Mouse (Mus musculus) left cerebral cortex, adult 2 months (tissue): ENCODE data around the gene Gpr1. TPM values are rescaled to one million over a fixed set of nuclear protein-coding genes. Genes with fewer than 3 reads are reported as not detected.
"Not testable (repeated sequence)": the region's sequence is repeated elsewhere in the genome, so short reads cannot be mapped to it uniquely, and the experiment has no call there.

Source experiments
- DNase-seq, 2 experiments: peaks; one replicate each; pipeline ENCODE4 v3.0.0; 2021 to 2022; ENCODE audit warnings: low spot score in 2 of 2, mixed read lengths in 1 of 2; ENCODE audit errors: extremely low spot score in 1 of 2
- H3K27ac ChIP-seq: fragments of 200-600 bp; 2 replicates; pipeline ENCODE4 v1.8.1; 2022
- H3K4me3 ChIP-seq: fragments of 200-600 bp; 2 replicates; pipeline ENCODE4 v1.8.1; 2022
- CTCF ChIP-seq: fragments of 200-600 bp; IDR thresholded peaks from 2 replicates; pipeline ENCODE4 v1.8.1; 2022; ENCODE audit warnings: antibody characterized with exemption, mild to moderate bottlenecking, moderate library complexity
- intact Hi-C: fragments of 180-260 bp; cut with DNase I; formaldehyde crosslinking; loops from one replicate; pipeline ENCODE4 v1.15.1; 2025
- microRNA-seq, 2 experiments: library from miRNA; unstranded; fragments of <30 nt; microRNA quantifications; one replicate each; pipeline ENCODE4 v1.2.0; 2021
- total RNA-seq, 2 experiments: library from RNA; stranded (reverse); gene quantifications; 2 replicates each; pipeline ENCODE4 v1.2.3; 2021

Gene Gpr1
- total RNA-seq, 2 experiments from 2014 or later = 0.58 to 0.81 TPM

DNA sequence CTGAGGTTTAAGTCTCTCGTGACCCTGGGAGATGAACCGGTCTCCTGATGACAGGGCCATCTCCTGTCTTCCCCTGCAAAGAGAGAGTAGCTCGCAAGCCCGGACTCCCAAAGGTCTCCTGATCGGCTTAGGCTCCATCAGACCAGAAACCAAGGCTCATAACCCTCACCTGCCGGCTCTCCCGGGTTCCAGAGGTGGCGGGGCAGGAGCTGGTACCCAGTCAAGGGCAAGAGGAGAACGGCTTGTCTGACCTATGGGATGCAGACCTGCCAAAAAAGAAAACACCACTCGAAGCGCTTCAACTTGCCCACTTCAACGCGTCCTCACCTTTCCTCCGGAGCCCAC lies 38.1 kb downstream of the Gpr1 start:
- Histone ChIP-seq H3K4me3 (peak overlapping the region; percentile 77), H3K27ac (peak overlapping the region; percentile 99)
- no peak for TF ChIP-seq CTCF
- intact Hi-C loops = loop anchor here (2.0 kb wide), 1 partner anchor 271 kb away; no protein-coding TSS in a partner anchor
- DNase-seq = no peak

DNA sequence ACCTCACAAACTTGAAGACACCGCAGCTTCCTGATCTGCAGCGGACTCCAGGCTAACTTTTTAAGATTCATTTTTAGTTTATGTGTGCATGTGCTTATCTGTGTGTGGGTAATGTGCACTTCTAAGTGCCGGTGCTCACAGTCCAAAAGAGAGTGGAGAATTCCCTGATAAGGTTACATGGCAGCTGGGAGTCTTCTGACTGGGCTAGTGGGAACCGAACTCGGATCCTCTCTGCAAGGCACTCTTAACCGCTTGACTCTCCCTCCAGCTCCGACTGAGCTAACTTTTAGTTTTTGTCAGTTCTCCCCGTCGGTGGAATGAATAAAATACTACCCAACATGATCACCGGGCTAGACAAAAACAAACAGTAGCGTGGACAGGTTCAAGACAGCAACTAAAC lies 38.5 kb downstream of the Gpr1 start:
- peak overlapping the region; percentile 77 for H3K4me3 ChIP-seq
- no peak for DNase-seq
- intact Hi-C loops = loop anchor here (2.0 kb wide), 2 partner anchors 61 to 271 kb away; partner anchors contain the start of gene Ino80d
- no peak for TF ChIP-seq CTCF
- peak overlapping the region; percentile 99 for H3K27ac ChIP-seq

DNA sequence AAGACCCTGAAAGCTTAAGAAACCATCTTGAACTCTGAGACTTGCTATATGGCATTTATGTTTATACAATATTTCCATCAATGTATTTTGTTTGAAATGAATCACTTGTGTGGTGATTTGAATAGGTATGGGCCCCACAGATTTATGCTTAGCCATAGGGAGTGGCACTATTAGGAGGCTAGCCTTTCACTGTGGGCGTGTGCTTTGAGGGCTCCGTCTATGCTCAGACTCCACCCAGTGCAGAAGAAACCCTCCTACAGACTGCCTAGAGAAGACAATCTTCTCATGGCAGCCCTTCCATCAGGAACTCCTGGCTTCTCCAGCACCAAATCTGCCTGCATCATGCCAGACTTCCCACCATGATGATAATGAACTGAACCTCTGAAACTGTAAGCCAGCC lies 45.7 kb downstream of the Gpr1 start:
- Histone ChIP-seq H3K4me3 (no peak overlapping the region), H3K27ac (no peak overlapping the region)
- DNase-seq = no peak
- TF ChIP-seq CTCF = no peak
- intact Hi-C loops = no loop called here

DNA sequence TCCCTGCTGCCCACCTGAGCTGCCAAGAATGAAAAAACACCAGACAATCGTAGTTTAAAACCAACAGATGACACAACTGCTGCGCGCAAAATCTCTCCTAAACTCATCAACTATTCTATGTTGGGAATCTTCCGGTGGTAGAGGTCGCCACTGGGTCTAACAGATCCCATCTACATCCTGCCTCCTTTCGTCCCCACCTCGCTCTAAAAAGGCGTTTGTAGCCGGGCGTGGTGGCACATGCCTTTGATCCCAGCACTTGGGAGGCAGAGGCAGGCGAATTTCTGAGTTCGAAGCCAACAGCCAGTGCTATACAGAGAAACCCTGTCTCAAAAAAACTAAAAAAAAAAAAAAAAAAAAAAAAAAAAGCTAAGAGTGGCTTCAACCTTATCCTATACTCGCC lies 74.1 kb downstream of the Gpr1 start:
- DNase-seq = no peak
- no peak for TF ChIP-seq CTCF
- intact Hi-C loops = no loop called here
- no peak overlapping the region for H3K27ac ChIP-seq
- H3K4me3 ChIP-seq = no peak overlapping the region

DNA sequence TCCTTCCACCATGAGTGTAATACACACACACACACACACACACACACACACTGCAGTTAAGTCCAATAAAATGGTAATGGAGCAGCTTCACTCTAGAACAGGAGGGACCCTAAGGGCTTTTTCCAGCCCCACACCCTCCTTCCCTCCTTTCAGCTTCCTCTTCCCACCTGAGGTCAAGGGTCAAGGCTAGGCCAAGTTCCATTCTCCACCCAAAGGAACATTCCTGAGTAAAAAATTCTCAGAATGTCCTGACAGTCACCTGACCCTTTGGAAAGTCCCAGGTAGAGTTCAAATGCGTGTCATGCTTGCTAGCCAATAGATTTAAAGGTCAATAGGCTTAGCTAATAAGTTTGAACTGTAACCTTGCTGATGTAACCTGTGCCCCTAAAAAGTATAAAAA lies 75.8 kb downstream of the Gpr1 start:
- H3K27ac ChIP-seq, DNase-seq, H3K4me3 ChIP-seq, intact Hi-C loops: not testable (repeated sequence)

DNA sequence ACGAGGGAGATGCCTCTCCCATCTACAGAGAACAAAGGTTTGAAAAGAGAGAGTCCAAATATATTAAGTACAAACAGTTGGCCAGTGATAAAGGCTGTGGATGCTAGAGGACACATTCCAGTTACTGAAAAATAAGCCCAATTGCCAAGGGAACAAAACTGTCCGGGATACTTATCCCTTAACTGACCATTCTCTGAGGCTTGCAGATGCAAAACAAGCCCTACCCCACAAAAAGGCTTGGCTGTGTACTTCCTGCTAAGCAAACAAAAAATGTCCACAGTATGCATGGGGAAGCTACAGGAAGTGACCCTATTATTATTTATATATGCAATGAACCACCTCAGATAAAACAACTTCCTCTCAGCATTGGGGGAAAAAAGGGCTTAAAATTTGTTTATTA lies 76.4 kb downstream of the Gpr1 start:
- DNase-seq = no peak

DNA sequence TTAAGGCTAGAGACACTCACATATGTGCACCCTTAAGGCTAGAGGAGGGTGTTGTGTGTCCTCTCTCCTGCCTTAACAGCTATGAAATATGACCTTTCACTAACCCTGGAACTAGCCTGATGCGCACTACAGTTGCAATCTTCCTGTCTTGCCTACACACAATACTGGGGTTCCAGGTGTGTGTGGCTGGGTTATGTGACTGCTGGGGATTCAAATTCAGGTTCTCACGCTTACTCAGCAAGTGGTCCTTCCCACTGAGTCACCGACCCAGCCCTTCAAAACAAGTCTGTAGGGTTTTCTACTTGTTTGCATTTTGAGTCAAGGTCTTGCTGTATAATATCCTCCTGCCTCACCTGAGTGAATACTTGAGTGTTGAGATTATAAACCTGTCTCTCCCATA lies 79.8 kb downstream of the Gpr1 start:
- TF ChIP-seq CTCF = no peak
- Histone ChIP-seq H3K4me3 (no peak overlapping the region), H3K27ac (no peak overlapping the region)
- intact Hi-C loops = no loop called here
- no peak for DNase-seq

More for the DNA sequence above, 76.4 kb downstream of the Gpr1 start:
- Histone ChIP-seq H3K4me3 (no peak overlapping the region), H3K27ac (no peak overlapping the region)
- no peak for TF ChIP-seq CTCF
- intact Hi-C loops = no loop called here

Small RNA genes lying within 50 kb of the gene (microRNA-seq; reads per million reads assigned to microRNA genes)
- 0 reads per million in 2 experiments for gene Gm24557
- gene Gm27512 = 0 reads per million in 2 experiments

Other genes with a start within 250 kb of the Gpr1 start
- 10 to 100 TPM; 32.9 to 34.8 TPM for gene Ino80d, start 99.9 kb downstream of the Gpr1 start, total RNA-seq
- gene Eef1b2, start 37.7 kb downstream of the Gpr1 start, total RNA-seq = 100 to 1,000 TPM; 327 to 339 TPM
- gene Ndufs1, start 37.7 kb downstream of the Gpr1 start, total RNA-seq = 100 to 1,000 TPM; 146 to 157 TPM
- 10 to 100 TPM; 18.2 to 32.6 TPM for gene Zdbf2, start 58.7 kb upstream of the Gpr1 start, total RNA-seq
- 100 to 1,000 TPM; 146 to 155 TPM for gene Adam23, start 231.3 kb upstream of the Gpr1 start, total RNA-seq